Mouse (Mus musculus) stomach, embryonic 14.5 days (tissue): ENCODE data around the gene Ints7. TPM values are rescaled to one million over a fixed set of nuclear protein-coding genes. Genes with fewer than 3 reads are reported as not detected.

ENCODE experiments used
- ATAC-seq: fragments of 200-750 bp; cut with Nextera tagmentation; 2 replicates; pipeline ENCODE4 v1.8.0; 2017; ENCODE audit warnings: low read depth, moderate TSS enrichment; ENCODE audit not compliant: insufficient number of reproducible peaks, insufficient read depth, low FRiP score
- H3K27ac ChIP-seq: fragments of 300-500 bp; sonication (generic); 2 replicates; pipeline ENCODE4 v1.5.1; 2014; ENCODE audit warnings: mild to moderate bottlenecking, low read length, moderate library complexity, mixed read lengths
- H3K27me3 ChIP-seq: fragments of 300-500 bp; sonication (generic); 2 replicates; pipeline ENCODE4 v1.6.1; 2014; ENCODE audit warnings: low read length, control low read depth, mixed read lengths; ENCODE audit not compliant: control insufficient read depth, insufficient read depth
- H3K36me3 ChIP-seq: fragments of 300-500 bp; sonication (generic); 2 replicates; pipeline ENCODE4 v1.6.1; 2014; ENCODE audit warnings: mild to moderate bottlenecking, control low read depth, low read length, moderate library complexity, mixed read lengths; ENCODE audit not compliant: control insufficient read depth, insufficient read depth
- H3K4me1 ChIP-seq: fragments of 300-500 bp; sonication (generic); 2 replicates; pipeline ENCODE4 v1.6.1; 2014; ENCODE audit warnings: low read length, control low read depth, mixed read lengths; ENCODE audit not compliant: control insufficient read depth, insufficient read depth
- H3K4me2 ChIP-seq: fragments of 300-500 bp; sonication (generic); replicated peaks from 2 replicates; pipeline ENCODE4 v1.6.1; 2014; ENCODE audit warnings: low read depth, low read length, control low read depth
- H3K4me3 ChIP-seq: fragments of 300-500 bp; sonication (generic); 2 replicates; pipeline ENCODE4 v1.5.1; 2014; ENCODE audit warnings: low read depth, low read length, control low read depth
- H3K9ac ChIP-seq: fragments of 300-500 bp; sonication (generic); replicated peaks from 2 replicates; pipeline ENCODE4 v1.6.1; 2014; ENCODE audit warnings: low read depth, mild to moderate bottlenecking, control low read depth, low read length, moderate library complexity, mixed read lengths
- H3K9me3 ChIP-seq: fragments of 300-500 bp; sonication (generic); 2 replicates; pipeline ENCODE4 v1.6.1; 2016; ENCODE audit warnings: low read depth, low read length, control low read depth; ENCODE audit not compliant: control insufficient read depth
- WGBS: fragments of 180-500 bp; shearing (Covaris S2); extraction: QIAGEN DNeasy Blood & Tissue Kit; methylation state at CpG from one replicate; pipeline ENCODE4 v1.1.7; 2014; 5-methylcytosine and 5-hydroxymethylcytosine counted together
- polyA plus RNA-seq: library from polyadenylated mRNA; unstranded; fragments of >200 nt; fragmentation: Nextera tagmentation; extraction: Ambion mirVana; gene quantifications from 2 replicates; pipeline ENCODE4 v1.2.1, GENCODE M21; 2014

The Ints7 gene
- polyA plus RNA-seq, 1 experiment from 2014 or later, result 63.4 TPM

DNA sequence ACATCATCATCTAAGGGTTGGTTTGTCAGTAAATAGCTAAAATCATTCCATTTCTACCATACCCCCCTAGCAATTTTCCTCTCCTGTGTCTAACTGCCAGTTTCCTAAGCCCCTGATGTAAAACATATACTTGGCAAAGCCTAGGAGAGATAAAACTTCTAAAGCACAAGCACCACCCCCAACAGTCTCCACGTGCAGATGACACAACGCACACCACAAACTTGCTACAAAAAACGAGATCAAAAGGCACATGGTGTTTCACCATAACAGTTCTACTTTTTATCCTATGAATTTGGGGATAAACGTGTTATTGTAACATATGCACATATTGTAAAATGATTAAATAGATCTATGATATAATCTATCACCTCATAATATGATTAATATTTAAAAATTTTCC lies 33.8 kb upstream of the Ints7 start:
- Histone ChIP-seq H3K9me3 (no peaks in the 10 kb centered on the region), H3K36me3 (peaks cover 44% of the 10 kb centered on the region), H3K4me1 (no peaks in the 10 kb centered on the region), H3K4me2 (no peak overlapping the region), H3K27me3 (no peaks in the 10 kb centered on the region), H3K27ac (no peak overlapping the region), H3K9ac (no peak overlapping the region), H3K4me3 (no peak overlapping the region)
- 89% methylated on average over 4 of the region's 4 CpGs for WGBS
- ATAC-seq, result no peak

DNA sequence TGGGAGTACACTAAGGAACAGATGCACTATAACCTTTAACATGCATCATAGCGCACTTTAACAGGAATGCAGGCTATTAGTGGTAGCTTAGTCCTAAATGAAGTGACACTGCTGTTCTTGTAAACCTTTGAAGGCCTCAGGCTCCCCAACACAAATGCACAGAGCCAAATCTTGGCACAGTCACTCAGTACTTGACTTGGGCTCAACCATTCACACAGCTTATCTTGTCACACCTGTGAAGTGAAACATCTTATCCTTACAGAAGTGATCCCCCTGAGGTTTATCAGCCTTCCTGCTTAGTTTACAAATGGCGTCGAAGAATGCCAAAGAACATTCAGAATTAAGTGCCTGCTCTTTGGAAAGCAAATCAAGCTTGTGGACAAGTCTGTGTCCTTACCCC lies 31.7 kb upstream of the Ints7 start:
- Histone ChIP-seq H3K4me3 (no peak overlapping the region), H3K27me3 (no peaks in the 10 kb centered on the region), H3K9me3 (no peaks in the 10 kb centered on the region), H3K9ac (no peak overlapping the region), H3K36me3 (peaks cover 51% of the 10 kb centered on the region), H3K4me1 (no peaks in the 10 kb centered on the region), H3K27ac (no peak overlapping the region), H3K4me2 (no peak overlapping the region)
- 84% methylated on average over 3 of the region's 3 CpGs for WGBS
- no peak for ATAC-seq

DNA sequence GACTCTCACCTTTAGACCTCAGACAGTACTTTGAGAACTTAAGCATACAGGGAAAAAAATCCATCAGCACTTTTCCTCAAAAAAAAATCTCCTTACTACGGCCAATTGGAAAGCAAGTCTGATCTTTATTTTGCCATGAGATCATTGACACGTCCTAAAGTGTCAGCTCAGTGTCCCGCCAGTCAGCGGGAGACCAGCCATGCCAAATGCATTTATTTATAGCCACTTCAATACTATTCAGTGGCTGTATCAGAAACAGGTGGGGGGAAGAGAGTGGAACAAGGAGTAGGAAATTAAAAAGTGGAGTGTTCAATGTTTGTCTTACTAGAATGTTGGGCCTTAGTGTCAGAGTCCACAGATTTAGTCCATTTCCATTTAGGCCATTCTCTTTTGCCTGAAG lies 24.6 kb upstream of the Ints7 start:
- Histone ChIP-seq H3K4me3 (no peak overlapping the region), H3K27me3 (no peaks in the 10 kb centered on the region), H3K9me3 (no peaks in the 10 kb centered on the region), H3K4me1 (no peaks in the 10 kb centered on the region), H3K27ac (no peak overlapping the region), H3K9ac (no peak overlapping the region), H3K36me3 (peaks cover 39% of the 10 kb centered on the region), H3K4me2 (no peak overlapping the region)
- ATAC-seq, result no peak
- WGBS, result 91% methylated on average over 4 of the region's 4 CpGs

DNA sequence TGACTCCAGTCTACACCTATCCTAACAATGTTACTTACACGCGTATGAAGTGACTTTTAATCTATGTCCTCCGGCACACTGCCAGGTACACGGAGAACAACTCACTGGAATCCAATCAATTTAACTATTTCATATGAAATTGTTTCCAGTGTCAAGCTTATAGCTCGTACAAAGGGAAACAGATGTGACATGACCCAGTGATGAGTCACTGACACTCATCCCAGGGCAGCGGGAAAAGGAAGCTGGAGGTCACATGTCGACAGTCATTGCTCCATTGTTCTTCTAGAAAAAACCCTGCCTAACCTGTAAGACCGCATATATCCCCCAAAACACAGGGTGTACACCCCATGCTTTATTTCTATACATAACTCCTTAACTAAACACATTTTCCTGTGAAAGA lies 18.3 kb upstream of the Ints7 start:
- H3K9me3 ChIP-seq, result no peaks in the 10 kb centered on the region
- peaks cover 50% of the 10 kb centered on the region for H3K36me3 ChIP-seq
- H3K4me2 ChIP-seq, result no peak overlapping the region
- no peak for ATAC-seq
- H3K27ac ChIP-seq, result no peak overlapping the region
- no peak overlapping the region for H3K4me3 ChIP-seq
- no peaks in the 10 kb centered on the region for H3K4me1 ChIP-seq
- H3K27me3 ChIP-seq, result no peaks in the 10 kb centered on the region
- H3K9ac ChIP-seq, result no peak overlapping the region
- 69% methylated on average over 8 of the region's 8 CpGs for WGBS

DNA sequence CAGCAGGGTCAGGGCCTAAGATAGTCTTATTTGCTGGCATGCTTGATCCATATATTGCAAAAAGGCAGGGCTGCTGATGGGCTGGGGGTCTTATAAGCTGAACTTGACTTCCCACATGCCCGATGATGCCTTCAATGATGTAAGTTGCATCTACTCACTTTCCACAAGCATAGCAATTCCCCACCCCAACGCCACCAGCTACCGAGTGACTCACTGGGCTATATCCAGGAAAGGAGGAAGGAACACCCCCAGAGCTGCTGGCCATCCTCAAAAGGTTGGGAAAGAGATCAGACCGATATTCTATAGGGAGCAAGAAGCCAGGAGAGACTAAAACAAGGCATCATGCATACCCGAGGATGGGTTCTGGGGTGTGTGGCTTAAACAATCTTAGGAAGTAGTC lies 15.7 kb upstream of the Ints7 start:
- 87% methylated on average over 5 of the region's 5 CpGs for WGBS
- no peak overlapping the region for H3K27ac ChIP-seq
- H3K27me3 ChIP-seq, result no peaks in the 10 kb centered on the region
- no peaks in the 10 kb centered on the region for H3K4me1 ChIP-seq
- no peak overlapping the region for H3K4me3 ChIP-seq
- H3K4me2 ChIP-seq, result no peak overlapping the region
- no peak overlapping the region for H3K9ac ChIP-seq
- H3K36me3 ChIP-seq, result peaks cover 37% of the 10 kb centered on the region
- ATAC-seq, result no peak
- H3K9me3 ChIP-seq, result no peaks in the 10 kb centered on the region

DNA sequence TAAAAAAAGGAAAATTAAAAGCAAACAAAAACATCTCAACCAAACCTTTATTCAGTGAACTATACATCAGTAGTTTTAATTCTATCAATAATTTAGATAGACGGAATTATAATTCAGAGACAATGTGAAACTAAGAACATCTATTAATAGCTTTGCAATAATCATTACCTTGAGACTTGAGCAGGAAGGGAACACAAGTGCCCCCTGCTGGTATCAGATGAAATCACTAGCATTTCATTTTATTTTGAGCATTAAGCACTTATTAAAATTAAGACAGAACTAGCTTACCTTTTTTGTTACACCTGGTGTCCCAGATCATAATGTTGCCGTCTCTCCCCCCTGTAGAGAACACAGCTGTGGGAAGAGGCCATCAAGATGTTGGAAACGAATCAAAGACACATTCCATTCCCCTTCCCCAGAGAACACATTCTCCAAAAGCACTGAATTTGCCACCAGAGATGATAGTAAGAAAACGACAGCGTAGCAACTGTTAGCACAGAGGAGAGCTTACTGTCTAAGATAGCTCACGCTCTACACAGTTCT lies 12.5 kb upstream of the Ints7 start:
- Histone ChIP-seq H3K27ac (no peak overlapping the region), H3K4me3 (no peak overlapping the region), H3K27me3 (no peaks in the 10 kb centered on the region), H3K9ac (no peak overlapping the region), H3K4me1 (no peaks in the 10 kb centered on the region), H3K4me2 (no peak overlapping the region), H3K36me3 (peaks cover 27% of the 10 kb centered on the region), H3K9me3 (no peaks in the 10 kb centered on the region)
- ATAC-seq, result no peak
- 60% methylated on average over 6 of the region's 6 CpGs for WGBS

DNA sequence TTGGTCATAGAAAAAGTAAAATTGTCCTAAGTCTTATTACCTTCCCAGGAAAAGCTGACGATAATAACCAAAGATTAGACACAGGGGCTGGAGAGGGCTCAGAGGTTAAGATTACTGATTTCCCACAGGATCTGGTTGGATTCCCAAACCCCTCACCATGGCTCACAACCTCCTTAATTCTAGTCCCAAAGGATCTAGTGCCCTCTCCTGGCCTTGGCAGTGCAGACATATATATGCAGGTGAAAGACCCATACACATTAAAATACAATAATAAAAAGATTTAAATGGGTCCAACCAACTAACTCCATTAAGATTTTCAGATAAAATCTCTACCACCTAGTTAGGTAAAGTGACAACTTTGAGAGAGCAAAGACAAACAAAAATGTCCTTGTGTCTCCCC lies 7.6 kb upstream of the Ints7 start:
- no peaks in the 10 kb centered on the region for H3K9me3 ChIP-seq
- H3K4me1 ChIP-seq, result no peaks in the 10 kb centered on the region
- no peaks in the 10 kb centered on the region for H3K27me3 ChIP-seq
- H3K4me2 ChIP-seq, result no peak overlapping the region
- 88% methylated on average over 1 of the region's 1 CpGs for WGBS
- peaks cover 16% of the 10 kb centered on the region; the same call in 1 of the 2 replicates for H3K36me3 ChIP-seq
- H3K27ac ChIP-seq, result no peak overlapping the region
- no peak overlapping the region for H3K4me3 ChIP-seq
- H3K9ac ChIP-seq, result no peak overlapping the region
- ATAC-seq, result no peak

DNA sequence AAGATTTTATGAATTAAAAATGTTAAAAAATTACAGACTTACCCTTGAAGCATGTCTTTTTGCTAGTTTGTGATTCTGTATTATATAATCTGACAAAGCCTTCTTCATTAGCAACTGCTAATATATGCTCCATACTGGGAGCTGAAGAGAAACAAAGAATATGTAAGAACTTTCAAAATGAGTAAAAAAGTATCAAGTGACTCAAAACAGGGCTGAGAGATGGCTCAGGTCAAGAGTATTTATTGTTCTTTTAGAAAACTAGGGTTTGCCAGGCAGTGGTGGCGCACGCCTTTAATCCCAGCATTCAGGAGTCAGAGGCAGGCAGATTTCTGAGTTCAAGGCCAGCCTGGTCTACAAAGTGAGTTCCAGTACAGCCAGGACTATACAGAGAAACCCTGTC lies 5.8 kb upstream of the Ints7 start:
- Histone ChIP-seq H3K36me3 (peaks cover 16% of the 10 kb centered on the region; the same call in 1 of the 2 replicates), H3K27me3 (no peaks in the 10 kb centered on the region), H3K9me3 (no peaks in the 10 kb centered on the region), H3K27ac (no peak overlapping the region), H3K4me3 (no peak overlapping the region), H3K4me1 (no peaks in the 10 kb centered on the region; the same call in 1 of the 2 replicates), H3K9ac (no peak overlapping the region), H3K4me2 (no peak overlapping the region)
- no peak for ATAC-seq
- 91% methylated on average over 2 of the region's 2 CpGs for WGBS

DNA sequence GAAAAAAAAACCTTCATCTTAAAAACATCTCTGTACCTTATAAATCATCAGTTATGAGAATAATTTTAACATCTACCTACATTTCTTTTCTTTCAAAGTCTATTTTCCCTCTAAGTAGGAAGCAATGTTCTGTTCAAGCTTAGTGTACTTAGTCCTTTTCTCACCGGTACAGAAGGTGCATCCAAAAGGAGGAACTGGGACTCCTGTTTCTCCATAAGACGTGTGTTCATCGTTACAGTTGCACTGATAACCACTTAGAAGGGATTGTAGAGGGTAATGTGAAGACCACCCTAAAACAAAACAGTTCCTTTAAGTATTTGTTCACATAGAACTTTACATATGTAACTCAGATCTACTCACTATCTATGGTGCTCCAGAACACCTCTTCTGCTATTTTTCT lies 5.0 kb upstream of the Ints7 start:
- Histone ChIP-seq H3K9me3 (no peaks in the 10 kb centered on the region), H3K27me3 (no peaks in the 10 kb centered on the region)

More for the DNA sequence above, 5.0 kb upstream of the Ints7 start:
- no peak overlapping the region for H3K9ac ChIP-seq
- H3K4me3 ChIP-seq, result no peak overlapping the region
- no peak overlapping the region for H3K27ac ChIP-seq
- peaks cover 16% of the 10 kb centered on the region; the same call in 1 of the 2 replicates for H3K36me3 ChIP-seq
- no peak for ATAC-seq
- H3K4me2 ChIP-seq, result no peak overlapping the region
- whole genome bisulfite sequencing, result 89% methylated on average over 3 of the region's 3 CpGs
- H3K4me1 ChIP-seq, result no peaks in the 10 kb centered on the region; the same call in 1 of the 2 replicates
